Mouse (Mus musculus) testis, adult 2 months (tissue): ENCODE measurements around the gene Nsd2. TPM values are rescaled to one million over a fixed set of nuclear protein-coding genes. Genes with fewer than 3 reads are reported as not detected.
A peak's percentile ranks its signal among the peaks of the same experiment; 100 is the strongest.

Experiments used
- H3K27ac ChIP-seq: fragments of 200-500 bp; 2 replicates; pipeline ENCODE4 v1.5.1; 2012; ENCODE audit warnings: low read depth, low read length; ENCODE audit not compliant: control insufficient read depth, insufficient read depth
- H3K27me3 ChIP-seq: fragments of 200-500 bp; 2 replicates; pipeline ENCODE4 v1.6.1; 2012; ENCODE audit warnings: mild to moderate bottlenecking, low read length, moderate library complexity; ENCODE audit not compliant: control insufficient read depth, insufficient read depth
- H3K36me3 ChIP-seq: fragments of 200-500 bp; 2 replicates; pipeline ENCODE4 v1.6.1; 2012; ENCODE audit warnings: mild to moderate bottlenecking, low read length; ENCODE audit not compliant: control insufficient read depth, insufficient read depth
- H3K4me1 ChIP-seq: fragments of 200-500 bp; 2 replicates; pipeline ENCODE4 v1.6.1; 2012; ENCODE audit warnings: low read length; ENCODE audit not compliant: control insufficient read depth, insufficient read depth
- H3K4me3 ChIP-seq: fragments of 200-500 bp; 2 replicates; pipeline ENCODE4 v1.5.1; 2012; ENCODE audit warnings: low read depth, mild to moderate bottlenecking, low read length, moderate library complexity, mixed read lengths; ENCODE audit not compliant: control insufficient read depth
- CTCF ChIP-seq: fragments of 200-500 bp; IDR thresholded peaks from 2 replicates; pipeline ENCODE4 v1.5.1; 2012; ENCODE audit warnings: low read depth, mild to moderate bottlenecking, inconsistent platforms, low read length, moderate library complexity; ENCODE audit not compliant: control insufficient read depth, insufficient read depth, insufficient replicate concordance
- POLR2A ChIP-seq: fragments of 200-500 bp; IDR thresholded peaks from 2 replicates; pipeline ENCODE4 v1.6.1; 2012; ENCODE audit warnings: low read depth, mild to moderate bottlenecking, inconsistent platforms, low read length, moderate library complexity; ENCODE audit not compliant: control insufficient read depth
- polyA plus RNA-seq: library from polyadenylated mRNA; depleted of rRNA; stranded (reverse); fragments of >200 nt; gene quantifications from 2 replicates; pipeline ENCODE4 v1.2.3, GENCODE M21; 2012

Nsd2 gene
- polyA plus RNA-seq, 1 experiment: 54.5 TPM

- Histone ChIP-seq H3K27me3 (no peaks in the 10 kb centered on the region), H3K36me3 (peaks cover 4% of the 10 kb centered on the region), H3K4me1 (no peaks in the 10 kb centered on the region), H3K4me3 (no peak overlapping the region), H3K27ac (no peak overlapping the region)
- no peak for TF ChIP-seq CTCF
- no peak for TF ChIP-seq POLR2A
These were observed 98.9 kb downstream of the Nsd2 start for GRCm38 (mm10) chr5:33919466-33919865.

GRCm38 (mm10) chr5:33920037-33920436, 99.5 kb downstream of the Nsd2 start:
- no peaks in the 10 kb centered on the region for H3K4me1 ChIP-seq
- TF ChIP-seq POLR2A: no peak
- TF ChIP-seq CTCF: no peak
- no peak overlapping the region for H3K4me3 ChIP-seq
- H3K36me3 ChIP-seq: peaks cover 4% of the 10 kb centered on the region
- H3K27me3 ChIP-seq: no peaks in the 10 kb centered on the region
- H3K27ac ChIP-seq: no peak overlapping the region

GRCm38 (mm10) chr5:33920924-33921323, 100.4 kb downstream of the Nsd2 start:
- H3K36me3 ChIP-seq: peaks cover 4% of the 10 kb centered on the region
- TF ChIP-seq CTCF: no peak
- TF ChIP-seq POLR2A: no peak
- H3K4me3 ChIP-seq: no peak overlapping the region
- no peaks in the 10 kb centered on the region for H3K4me1 ChIP-seq
- no peaks in the 10 kb centered on the region for H3K27me3 ChIP-seq
- no peak overlapping the region for H3K27ac ChIP-seq

GRCm38 (mm10) chr5:33921486-33922235, 101.1 kb downstream of the Nsd2 start:
- peaks cover 4% of the 10 kb centered on the region for H3K36me3 ChIP-seq
- TF ChIP-seq CTCF: no peak
- TF ChIP-seq POLR2A: no peak
- H3K27me3 ChIP-seq: no peaks in the 10 kb centered on the region
- H3K4me1 ChIP-seq: no peaks in the 10 kb centered on the region
- H3K4me3 ChIP-seq: no peak overlapping the region
- no peak overlapping the region for H3K27ac ChIP-seq

GRCm38 (mm10) chr5:33922566-33922965, 102.0 kb downstream of the Nsd2 start:
- H3K4me1 ChIP-seq: no peaks in the 10 kb centered on the region
- H3K36me3 ChIP-seq: peaks cover 4% of the 10 kb centered on the region
- TF ChIP-seq POLR2A: no peak
- no peak for TF ChIP-seq CTCF
- H3K27me3 ChIP-seq: no peaks in the 10 kb centered on the region
- H3K27ac ChIP-seq: no peak overlapping the region
- no peak overlapping the region for H3K4me3 ChIP-seq

GRCm38 (mm10) chr5:33926170-33926569, 105.6 kb downstream of the Nsd2 start:
- Histone ChIP-seq H3K4me3 (no peak overlapping the region), H3K36me3 (peaks cover 2% of the 10 kb centered on the region), H3K27me3 (no peaks in the 10 kb centered on the region), H3K4me1 (no peaks in the 10 kb centered on the region), H3K27ac (no peak overlapping the region)
- no peak for TF ChIP-seq POLR2A
- no peak for TF ChIP-seq CTCF

- Histone ChIP-seq H3K4me1 (peaks cover 2% of the 10 kb centered on the region; the same call in 1 of the 2 replicates), H3K4me3 (no peak overlapping the region), H3K27me3 (no peaks in the 10 kb centered on the region), H3K36me3 (no peaks in the 10 kb centered on the region; the same call in 1 of the 2 replicates), H3K27ac (no peak overlapping the region)
- TF ChIP-seq CTCF: no peak
- TF ChIP-seq POLR2A: no peak
These were observed 111.9 kb downstream of the Nsd2 start for GRCm38 (mm10) chr5:33932413-33932812.

- H3K27me3 ChIP-seq: no peaks in the 10 kb centered on the region
- TF ChIP-seq CTCF (no peak), POLR2A (no peak)
- H3K27ac ChIP-seq: no peak overlapping the region
- peaks cover 2% of the 10 kb centered on the region; the same call in 1 of the 2 replicates for H3K4me1 ChIP-seq
- no peaks in the 10 kb centered on the region; the same call in 1 of the 2 replicates for H3K36me3 ChIP-seq
- H3K4me3 ChIP-seq: peak overlapping the region; percentile 38; the same call in 1 of the 2 replicates
These were observed 113.6 kb downstream of the Nsd2 start for GRCm38 (mm10) chr5:33934081-33934480.
